Mouse (Mus musculus) yolk sac, embryonic 10.5 days (tissue): ENCODE data around the gene Sned1.
"Not testable (repeated sequence)": the region's sequence is repeated elsewhere in the genome, so short reads cannot be mapped to it uniquely, and the experiment has no call there.

Experiments
- DNase-seq: peaks from one replicate; pipeline ENCODE4 v3.0.0-alpha.2; 2017; ENCODE audit warnings: low spot score

Sned1 gene

DNA sequence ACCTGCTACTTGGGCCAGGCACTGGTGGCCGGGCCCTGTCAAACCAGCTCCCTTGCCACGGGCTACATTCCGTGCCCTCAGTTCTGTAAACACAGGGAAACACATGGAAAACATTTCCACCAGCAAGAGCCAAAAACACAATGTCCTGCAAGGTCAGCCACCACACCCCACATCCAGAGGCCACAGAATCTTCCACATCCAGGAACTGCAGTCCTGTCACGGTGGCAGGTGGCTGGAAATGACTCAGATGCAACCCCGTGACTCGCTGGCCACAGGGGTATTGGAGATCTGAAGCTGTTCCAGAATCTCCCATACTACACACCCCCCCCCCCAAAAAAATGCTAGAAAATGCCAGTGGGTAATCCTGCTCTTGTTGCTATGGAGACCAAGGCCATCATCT, 6.4 kb upstream of the Sned1 start:
- DNase-seq = no peak

DNA sequence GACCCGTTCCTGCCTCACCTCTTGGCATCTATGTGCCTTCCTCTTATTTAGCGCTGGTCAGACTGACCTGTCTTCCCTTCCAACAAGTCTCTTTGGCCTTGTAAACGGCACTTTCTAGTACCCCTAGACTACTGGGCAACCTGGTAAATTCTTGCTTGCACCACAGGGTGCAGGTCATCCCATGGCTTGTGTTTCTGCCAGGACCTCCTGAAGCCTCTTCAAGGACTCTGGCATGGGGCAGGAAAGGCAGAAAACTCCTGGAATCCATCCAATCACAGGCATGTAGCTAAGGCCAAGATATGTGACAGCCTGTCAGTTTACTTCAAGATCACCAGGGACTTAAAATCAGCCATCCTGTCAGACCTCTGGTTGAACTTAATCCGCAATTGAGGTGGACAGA, 6.0 kb upstream of the Sned1 start:
- no peak for DNase-seq

DNA sequence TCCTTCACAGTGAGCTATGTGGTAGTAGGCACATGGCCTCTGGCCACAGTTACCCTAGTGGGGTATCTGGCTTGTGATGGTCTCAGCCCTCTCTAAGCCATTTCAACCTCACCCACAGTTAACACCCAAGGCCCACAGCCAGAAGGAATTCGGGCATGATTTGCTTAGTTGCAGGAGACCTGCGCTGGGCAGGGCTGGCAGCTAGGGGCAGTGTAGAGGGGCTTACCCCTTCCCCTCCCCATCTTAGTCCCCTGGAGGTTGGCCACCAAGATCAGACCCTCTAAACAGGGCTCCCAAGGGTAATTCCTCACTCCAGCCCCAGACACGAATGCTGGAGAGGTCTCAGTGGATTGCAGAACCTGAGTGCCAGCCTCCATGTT, 894 bp downstream of the Sned1 start:
- DNase-seq = no peak

DNA sequence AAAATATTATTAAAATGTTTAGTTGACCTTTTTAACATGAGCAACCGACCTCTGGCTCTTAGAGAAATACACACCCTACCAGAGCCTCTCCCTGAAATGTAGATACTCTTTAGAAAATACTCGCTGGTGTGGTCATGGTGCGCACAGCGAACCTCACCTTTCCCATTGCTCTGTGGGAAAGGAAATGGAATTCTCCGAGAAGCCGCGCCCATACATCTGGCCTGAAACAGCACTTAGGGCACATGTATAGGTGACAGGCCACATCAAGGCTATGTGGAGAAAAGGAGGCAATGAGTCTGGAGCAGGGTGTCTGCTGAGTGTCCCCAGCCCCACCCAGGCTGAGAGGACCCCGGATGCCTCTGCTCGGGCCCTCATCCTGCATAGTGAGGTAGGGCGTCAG, 2.0 kb downstream of the Sned1 start:
- DNase-seq = no peak

DNA sequence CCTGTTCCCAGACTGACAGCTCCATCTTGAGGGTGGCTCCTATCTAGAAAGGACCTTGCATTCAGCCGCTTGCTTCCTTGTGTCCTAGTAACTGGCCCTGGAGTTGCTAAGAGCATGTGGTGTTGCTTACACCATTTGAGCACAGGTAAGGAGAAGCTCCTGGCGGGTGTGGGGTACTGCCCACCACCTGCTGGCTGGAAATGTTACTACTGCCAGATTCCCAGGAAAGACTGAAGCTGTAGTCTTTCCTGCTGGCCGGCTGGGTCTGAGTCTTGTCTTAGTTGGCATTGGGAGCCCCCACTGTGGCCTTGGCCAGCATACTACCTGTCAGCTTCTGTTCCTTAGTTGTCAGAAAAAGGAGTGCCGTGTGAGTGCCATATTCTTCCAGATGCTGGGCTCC, 2.6 kb downstream of the Sned1 start:
- no peak for DNase-seq

DNA sequence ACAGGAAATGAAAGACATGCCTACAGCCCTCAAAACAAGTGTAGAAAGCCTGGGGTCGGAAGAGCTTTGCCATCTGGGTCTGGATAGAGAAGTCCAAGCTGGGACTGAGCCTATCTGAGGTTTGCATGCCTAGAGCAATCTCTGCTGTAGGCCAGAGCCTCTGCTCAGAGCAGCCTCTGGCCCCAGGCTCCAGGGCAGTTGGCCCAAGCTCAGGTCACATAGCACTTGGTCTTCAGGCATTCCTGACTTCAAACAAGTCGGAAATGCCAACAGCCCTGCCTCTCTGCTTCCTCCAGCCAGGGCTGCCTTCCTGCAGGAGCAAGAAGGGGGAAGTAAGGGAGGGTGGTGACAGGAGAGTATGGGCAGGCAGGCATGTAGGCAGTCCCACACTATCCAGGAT, 10.3 kb downstream of the Sned1 start:
- DNase-seq = no peak

DNA sequence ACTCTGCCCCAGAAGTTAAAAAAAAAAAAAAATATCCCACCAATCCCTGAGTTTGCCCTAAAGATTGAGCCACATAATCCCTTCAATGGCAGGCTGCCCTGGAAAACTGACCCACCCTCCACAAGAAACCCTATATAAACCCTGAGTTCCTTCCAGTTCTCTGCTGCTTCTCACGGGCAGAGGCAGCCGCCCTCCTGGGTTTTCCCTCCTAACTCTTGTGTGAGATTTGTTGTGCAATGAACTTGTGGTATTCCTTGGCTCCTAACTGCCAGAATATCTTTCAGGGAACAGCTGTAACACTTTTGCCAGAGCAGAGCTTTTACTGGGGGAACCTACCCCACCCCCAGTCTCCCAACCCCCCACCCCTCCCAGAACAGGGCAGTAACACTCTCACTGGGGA, 16.9 kb downstream of the Sned1 start:
- DNase-seq = no peak

DNA sequence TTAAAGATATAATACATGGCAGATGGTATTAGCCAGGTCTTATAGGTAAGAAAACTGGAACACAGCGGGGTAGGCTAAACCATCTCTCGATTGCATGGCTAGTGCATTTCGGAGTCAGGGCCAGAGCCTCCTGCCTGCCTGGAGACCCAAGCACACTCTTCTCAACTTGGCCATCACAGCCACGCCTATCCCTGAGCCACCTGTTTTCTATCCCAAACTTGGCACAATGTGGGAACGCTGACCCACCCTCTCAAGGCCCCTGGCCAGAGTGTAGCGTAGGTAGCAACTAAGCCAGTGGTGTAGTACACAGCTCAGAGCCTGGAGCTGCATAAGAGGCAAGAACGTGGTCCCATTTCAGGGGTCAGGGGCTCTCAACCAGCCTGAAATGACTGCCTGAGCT, 20.1 kb downstream of the Sned1 start:
- no peak for DNase-seq

DNA sequence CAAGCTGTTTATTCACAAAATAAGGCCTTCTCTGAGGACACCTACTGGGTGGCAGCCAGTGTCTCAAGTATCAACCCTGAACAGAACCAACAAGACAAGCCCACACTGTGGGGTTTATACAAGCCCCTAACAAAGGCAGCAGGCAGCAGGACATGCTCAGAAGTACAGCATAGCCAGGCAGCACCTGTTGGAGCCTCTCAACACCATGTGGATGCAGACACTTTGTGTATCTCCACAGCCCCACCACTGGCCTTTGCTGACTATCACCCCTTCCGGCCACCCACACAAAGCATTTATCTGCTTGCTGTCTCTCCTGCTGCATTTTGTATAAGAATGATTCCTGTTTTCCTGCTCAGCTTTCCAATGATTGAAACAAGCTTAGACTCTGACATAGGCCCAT, 21.9 kb downstream of the Sned1 start:
- DNase-seq = no peak

DNA sequence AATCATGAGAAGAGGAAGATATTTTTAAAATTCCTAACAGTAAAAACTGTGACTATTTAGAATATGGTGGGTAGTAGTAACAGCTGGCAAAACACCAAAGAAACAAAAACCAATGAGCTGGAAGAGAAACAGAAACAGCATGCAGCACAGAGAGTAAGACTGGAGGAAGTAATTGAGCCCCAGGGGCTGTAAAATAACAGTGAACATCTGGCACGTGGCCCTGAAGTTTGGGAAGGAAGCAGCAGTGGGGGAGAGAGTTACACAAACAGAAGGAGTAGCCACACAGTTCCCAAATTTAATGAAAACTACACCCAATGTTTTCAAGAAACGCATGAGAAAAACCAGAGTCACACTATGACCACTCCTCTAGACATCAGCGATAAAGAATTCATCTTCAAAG, 31.6 kb downstream of the Sned1 start:
- no peak for DNase-seq

DNA sequence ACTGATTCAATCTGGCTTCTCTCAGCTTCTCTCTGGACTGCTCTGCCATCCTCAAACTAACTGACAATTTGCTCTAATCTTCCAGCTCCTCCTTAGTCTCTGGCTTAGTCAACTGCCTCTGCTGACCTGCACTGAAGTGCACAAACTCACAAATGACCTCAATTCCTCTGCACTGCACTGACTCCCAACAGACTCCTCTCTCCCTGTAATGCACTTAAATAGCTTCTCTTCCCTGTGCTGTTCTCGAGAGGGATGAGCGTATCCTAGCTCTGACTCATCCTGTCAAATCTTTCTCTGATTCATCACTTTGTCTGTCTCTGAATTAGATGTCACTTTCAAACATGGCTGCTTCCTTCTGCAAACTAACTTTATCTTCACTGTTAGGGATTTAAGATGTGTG, 32.6 kb downstream of the Sned1 start:
- DNase-seq = no peak

DNA sequence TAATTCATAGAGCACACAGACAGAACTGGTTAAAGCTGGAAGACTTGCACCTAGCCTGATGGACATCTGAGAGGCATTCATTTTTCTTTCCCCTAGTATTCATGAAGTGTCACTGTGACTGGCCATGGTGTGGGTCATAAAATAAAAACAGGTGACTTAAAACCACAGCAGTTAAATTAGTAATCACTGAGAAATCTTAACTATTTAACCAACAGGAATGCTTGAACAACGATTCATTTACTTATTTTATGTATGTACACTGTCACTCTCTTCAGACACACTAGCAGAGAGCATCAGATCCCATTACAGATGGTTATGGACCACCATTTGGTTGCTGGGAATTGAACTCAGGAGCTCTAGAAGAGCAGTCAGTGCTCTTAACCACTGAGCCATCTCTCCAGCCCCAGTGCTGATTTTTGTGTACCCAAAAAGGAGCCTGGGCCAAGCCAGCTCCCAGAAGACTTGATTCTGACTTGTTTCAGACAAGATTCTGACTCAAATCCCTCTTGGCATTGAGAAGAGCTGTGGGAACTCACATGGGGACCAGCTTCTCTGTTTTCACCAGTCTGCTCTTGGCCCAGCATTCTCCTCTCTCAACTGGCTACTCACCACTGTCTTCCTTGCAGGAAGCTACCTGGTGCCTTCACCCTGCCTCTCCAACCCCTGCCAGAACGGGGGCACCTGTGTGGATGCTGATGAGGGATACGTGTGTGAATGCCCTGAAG, 35.0 kb downstream of the Sned1 start:
- no peak for DNase-seq

DNA sequence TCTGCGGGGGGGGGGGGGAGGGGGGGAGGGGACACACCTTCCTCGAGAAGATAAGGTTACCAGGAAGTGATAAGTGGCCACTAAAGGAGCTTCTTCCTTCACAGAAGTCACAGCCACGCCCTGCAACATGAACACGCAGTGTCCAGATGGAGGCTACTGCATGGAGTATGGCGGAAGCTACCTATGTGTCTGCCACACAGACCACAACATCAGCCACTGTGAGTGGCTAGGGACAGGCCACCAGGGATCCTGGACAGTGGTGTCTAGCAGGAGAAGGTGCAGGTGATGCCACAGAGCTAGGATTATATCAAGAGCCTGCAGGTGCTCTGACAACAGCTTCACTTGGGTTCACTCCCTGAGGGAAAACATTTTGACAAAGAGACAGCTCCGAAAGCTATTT, 36.1 kb downstream of the Sned1 start:
- DNase-seq = no peak

DNA sequence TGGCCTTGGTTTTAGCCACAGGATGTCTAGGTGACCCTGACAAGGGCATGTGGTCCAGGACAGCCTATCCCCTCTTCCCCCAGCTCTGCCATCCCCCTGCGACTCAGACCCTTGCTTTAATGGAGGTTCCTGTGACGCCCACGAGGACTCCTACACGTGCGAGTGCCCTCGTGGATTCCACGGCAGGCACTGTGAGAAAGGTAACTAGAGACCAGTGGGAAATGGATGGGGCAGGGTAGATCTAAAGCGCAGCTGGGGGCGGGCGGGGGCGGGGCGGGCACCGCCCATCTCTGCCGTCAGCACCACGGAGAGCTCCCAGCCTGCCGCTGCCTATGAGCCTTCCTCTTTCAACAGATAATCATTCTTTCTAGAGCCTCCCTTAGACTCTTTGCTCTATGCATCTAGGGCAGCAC, 36.8 kb downstream of the Sned1 start:
- DNase-seq = peak; percentile 62

DNA sequence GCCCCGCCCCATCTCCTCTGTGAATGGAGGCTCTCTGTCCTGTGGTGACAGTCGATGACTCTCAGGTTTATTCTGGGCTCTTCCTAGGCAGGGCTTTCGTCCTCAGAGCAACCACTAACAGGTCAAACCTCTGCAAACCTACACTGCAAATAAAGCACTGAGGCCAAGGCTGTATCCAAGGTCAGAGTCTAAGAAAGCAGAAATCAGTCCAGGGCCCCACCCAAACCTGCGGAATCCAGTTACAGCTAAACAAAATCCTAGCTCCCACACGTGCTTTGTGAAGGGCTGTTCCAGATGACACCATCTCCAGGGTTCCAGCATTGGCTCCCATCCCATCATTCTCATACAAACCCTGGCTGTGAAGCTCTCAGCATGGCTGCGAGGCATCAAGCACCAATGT, 39.9 kb downstream of the Sned1 start:
- peak; percentile 38 for DNase-seq

DNA sequence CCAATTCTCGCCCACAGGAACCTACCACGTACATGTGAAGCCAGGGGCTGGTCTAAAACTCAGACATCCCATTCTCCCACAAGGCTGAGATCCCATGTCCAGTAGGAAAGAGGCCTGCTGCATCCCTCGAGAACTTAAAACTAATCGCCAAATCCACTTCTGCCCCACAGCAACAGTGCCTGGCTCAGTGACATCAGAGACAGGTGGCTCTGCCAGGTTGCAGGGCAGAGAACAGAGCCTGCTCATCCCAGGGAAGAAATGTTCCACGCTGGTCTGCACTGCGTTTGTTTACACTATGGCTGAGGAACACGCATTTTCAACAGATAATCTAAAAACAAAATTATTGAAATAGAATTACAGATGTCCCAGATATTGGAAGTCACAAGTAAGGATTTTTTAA, 41.4 kb downstream of the Sned1 start:
- DNase-seq = no peak

DNA sequence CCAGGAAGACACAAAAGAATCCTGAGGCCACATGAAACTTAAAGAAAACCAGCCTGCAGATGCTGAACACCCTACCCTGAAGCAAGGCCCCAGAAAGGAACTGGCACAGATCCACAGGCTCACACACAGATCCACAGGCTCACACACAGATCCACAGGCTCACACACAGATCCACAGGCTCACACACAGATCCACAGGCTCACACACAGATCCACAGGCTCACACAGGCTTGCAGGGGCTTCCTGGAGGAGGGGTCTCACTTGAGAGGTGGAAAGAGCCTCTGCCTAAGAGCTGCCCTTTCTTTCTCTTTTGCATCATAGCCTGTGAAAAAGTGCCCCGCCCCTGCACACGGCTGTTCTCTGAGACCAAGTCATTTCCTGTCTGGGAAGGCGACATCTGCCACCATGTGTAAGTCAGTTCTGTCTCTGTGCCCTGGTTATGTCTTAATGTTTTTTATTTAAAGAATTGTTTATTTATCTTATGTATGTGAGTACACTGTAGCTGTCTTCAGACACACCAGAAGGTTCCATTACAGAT, 54.1 kb downstream of the Sned1 start:
- DNase-seq = no peak

DNA sequence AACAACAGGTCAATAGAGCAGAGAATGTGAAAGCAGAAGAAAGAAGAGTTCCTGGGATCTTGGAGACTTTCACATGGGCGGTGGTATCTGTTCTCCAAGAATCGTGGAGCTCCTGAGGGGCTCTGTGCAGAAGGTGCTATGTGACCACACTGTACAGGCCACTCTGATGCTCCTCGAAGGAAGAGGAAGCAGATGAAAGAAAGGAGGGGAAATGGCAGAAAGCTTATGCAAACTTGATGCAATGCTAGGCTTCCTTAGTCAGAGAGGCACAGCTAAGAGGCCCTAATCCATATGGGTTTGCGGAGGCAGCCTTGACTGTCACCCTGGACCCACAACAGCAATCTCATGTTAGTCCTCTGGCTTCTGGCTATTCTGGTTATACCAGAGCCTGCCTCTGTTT, 55.3 kb downstream of the Sned1 start:
- no peak for DNase-seq

DNA sequence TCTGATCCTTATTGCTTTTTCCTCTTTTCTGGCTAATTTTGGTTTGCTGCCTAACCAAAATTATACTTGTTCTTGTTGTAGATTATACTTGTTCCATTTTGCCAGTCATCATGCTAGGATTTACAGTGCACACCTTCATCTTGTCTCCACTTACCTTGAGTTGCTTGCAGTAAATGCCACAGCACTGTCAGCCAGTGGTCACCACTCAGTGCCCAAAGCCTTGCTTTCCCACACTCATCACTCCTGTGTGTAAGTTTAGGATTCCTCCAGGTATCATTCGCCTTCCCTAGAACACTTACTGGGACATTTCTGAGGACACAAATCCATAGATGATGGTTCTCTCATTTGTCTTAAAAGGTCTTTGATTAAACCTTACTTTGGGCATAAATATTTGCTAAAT, 56.0 kb downstream of the Sned1 start:
- no peak for DNase-seq

DNA sequence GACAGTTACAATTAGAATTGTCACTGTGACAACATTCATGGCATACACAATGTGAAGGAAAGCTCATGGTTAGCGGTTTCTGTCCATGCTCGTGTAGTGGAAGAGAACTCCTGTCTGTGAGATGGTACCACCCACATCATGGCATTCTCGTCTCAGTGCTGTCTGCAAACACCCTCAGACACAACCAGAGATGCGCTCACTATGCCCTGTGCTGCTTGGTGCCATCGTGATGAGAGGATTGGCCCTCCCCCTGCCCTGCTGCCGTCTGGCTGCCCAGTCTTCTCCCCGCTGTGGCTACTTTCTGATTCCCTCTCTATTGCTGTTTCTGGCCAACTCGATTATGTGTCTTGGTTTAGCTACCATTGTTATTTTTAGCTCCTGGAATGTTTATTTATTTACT, 56.4 kb downstream of the Sned1 start:
- DNase-seq = no peak

DNA sequence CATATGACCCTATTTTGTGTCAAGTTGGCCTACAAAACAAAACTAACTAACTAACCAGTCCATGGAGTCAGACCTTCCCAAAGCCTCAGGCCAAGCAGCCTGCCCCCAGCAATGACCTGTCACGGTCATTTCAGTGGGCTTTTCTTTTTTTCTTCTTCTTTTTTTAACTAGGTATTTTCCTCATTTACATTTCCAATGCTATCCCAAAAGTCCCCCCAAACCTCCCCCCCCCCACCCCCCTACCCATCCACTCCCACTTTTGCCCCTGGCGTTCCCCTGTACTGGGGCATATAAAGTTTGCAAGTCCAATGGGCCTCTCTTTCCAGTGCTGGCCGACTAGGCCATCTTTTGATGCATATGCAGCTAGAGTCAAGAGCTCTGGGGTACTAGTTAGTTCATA, 58.9 kb downstream of the Sned1 start:
- not testable (repeated sequence) for DNase-seq

DNA sequence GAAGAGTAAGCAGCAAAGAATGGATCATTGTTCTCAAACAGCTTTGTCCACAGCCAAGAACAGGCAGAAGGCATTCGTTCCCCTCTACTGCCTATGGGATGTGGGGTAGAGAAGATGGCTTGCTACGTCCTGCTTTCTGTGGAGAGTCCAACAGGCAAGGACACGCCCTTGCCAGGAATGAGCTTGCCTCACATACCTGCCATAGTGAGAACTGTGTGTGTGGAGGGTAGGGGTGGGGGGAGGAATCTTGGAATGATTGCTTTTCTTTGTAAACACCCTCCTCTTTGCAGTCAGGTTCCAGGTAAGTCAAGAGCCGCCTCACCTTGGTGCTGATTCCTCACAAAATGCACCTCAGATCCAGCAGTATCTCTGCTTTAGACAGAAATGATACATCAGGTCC, 64.2 kb downstream of the Sned1 start:
- DNase-seq = peak; percentile 22

DNA sequence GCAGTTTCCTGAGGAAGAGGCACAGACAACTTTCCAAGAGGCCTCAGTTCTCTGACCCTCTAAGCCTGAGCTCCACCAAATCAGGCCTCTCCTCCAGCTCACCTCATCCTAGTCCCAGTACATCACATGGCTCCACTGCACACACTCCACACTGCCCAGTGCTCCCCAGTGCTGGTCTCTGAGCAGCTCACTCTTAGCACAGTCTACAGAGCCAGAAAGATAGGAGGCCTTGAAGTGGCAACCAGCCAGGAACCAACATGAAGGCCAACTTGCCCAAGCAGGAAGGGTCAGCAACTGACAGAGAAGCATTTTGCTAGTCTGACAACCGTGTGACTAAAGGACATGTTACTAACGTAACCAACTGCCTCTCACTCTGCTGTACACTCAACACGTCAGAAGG, 64.9 kb downstream of the Sned1 start:
- no peak for DNase-seq

DNA sequence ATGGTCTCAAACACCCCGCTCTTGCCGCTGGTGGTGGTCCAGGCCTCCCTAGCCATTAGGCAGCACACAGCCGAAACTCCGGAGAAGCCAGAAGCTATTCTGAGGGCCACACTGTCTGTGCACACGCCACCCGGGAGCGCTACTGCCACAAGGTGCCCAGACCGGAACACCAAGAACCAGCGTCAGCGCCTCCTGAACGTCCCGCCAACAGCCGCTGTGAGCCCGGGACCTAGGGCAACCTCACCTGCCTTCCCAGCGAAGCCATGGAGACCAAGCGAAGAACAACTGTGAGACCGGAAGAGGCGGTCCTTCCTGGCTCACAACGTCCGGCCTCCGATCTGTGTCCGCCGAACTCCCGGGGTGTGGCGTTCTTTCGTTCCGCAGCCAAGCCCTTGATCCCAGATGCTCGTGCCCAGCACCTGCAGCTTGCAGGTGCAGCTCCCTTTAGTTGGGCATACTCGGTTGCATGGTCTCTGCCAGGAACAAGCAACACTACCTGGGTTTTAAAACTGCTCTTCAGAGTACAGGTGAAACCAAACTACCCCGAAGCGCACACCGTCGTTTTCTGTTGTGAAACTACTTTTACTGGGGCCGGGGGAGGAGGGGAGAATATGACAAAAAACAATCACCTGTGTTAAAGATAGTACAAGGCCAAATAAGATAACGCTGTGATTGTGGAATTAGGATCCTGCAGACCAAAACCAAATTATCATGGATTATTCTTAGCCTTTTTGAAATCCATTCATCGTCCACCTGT, 70.1 kb downstream of the Sned1 start, which contains the start of gene Mterf4:
Gene Mterf4 (minus strand): TSS at position 335 of the 757 bp plus-strand sequence.
- peak; percentile 75 for DNase-seq
